In genomic region chr16:30427003-30427402, GRCm38 (mm10) we compare ENCODE assay signal across 31 mouse cellular contexts.
"Had no signal": no experiment of that assay in that cellular context is flagged by ENCODE, and none has a peak within 500 bp of the region (broad histone marks: within the 10 kb centered on the region; RNA-seq: fewer than 3 reads in every experiment).

No protein-coding gene starts in this region.

- H3K9ac ChIP-seq: limb, embryonic 12.5 days; limb, embryonic 13.5 days; limb, embryonic 15.5 days; liver, embryonic 14.5 days; liver, embryonic 15.5 days; lung, embryonic 14.5 days; lung, embryonic 15.5 days; midbrain, embryonic 12.5 days; midbrain, embryonic 13.5 days; midbrain, embryonic 15.5 days; neural tube, embryonic 12.5 days; neural tube, embryonic 13.5 days had no signal

- H3K4me3 ChIP-seq: left cerebral cortex, adult 2 months; limb, embryonic 10.5 days; limb, embryonic 12.5 days; limb, embryonic 13.5 days; limb, embryonic 15.5 days; liver, embryonic 12.5 days; liver, embryonic 15.5 days; lung, embryonic 15.5 days; megakaryocyte, embryonic 14.5 days; midbrain, embryonic 10.5 days; midbrain, embryonic 12.5 days; midbrain, embryonic 13.5 days; midbrain, embryonic 15.5 days; neural tube, embryonic 12.5 days; neural tube, embryonic 13.5 days had no signal

- H3K4me2 ChIP-seq: limb, embryonic 12.5 days; limb, embryonic 13.5 days; limb, embryonic 15.5 days; liver, embryonic 11.5 days; liver, embryonic 15.5 days; lung, embryonic 14.5 days; lung, embryonic 15.5 days; midbrain, embryonic 11.5 days; midbrain, embryonic 12.5 days; midbrain, embryonic 13.5 days; midbrain, embryonic 15.5 days; neural tube, embryonic 12.5 days; neural tube, embryonic 13.5 days had no signal

- H3K9me3 ChIP-seq: limb, embryonic 10.5 days; limb, embryonic 12.5 days; limb, embryonic 13.5 days; limb, embryonic 15.5 days; liver, embryonic 12.5 days; liver, embryonic 15.5 days; lung, embryonic 15.5 days; megakaryocyte, embryonic 14.5 days; midbrain, embryonic 10.5 days; midbrain, embryonic 12.5 days; midbrain, embryonic 13.5 days; midbrain, embryonic 15.5 days; neural tube, embryonic 12.5 days; neural tube, embryonic 13.5 days had no signal

- H3K27me3 ChIP-seq: limb, embryonic 12.5 days; limb, embryonic 13.5 days; limb, embryonic 15.5 days; liver, embryonic 15.5 days; lung, embryonic 15.5 days; midbrain, embryonic 12.5 days; midbrain, embryonic 13.5 days; midbrain, embryonic 15.5 days; neural tube, embryonic 12.5 days; neural tube, embryonic 13.5 days had no signal

- ATAC-seq: lung, postnatal 0 days; midbrain, embryonic 13.5 days; midbrain, embryonic 15.5 days; midbrain, embryonic 16.5 days had no signal

- H3K4me1 ChIP-seq: limb, embryonic 10.5 days; limb, embryonic 12.5 days; limb, embryonic 13.5 days; limb, embryonic 15.5 days; lung, embryonic 15.5 days; midbrain, embryonic 10.5 days; midbrain, embryonic 12.5 days; midbrain, embryonic 13.5 days; midbrain, embryonic 15.5 days; neural tube, embryonic 12.5 days; neural tube, embryonic 13.5 days had no signal

- DNase-seq: left cerebral cortex, postnatal 4 days; liver; lung, adult 18-20 months; lung, adult 2 months; lung, embryonic 14.5 days; lung, postnatal 10 days; lung, postnatal 14 days; lung, postnatal 36 days; lung, postnatal 4 days; midbrain, embryonic 14.5 days had no signal

- H3K36me3 ChIP-seq: limb, embryonic 10.5 days; limb, embryonic 12.5 days; limb, embryonic 13.5 days; limb, embryonic 15.5 days; liver, embryonic 12.5 days; liver, embryonic 15.5 days; lung, embryonic 15.5 days; midbrain, embryonic 10.5 days; midbrain, embryonic 12.5 days; midbrain, embryonic 13.5 days; midbrain, embryonic 15.5 days; neural tube, embryonic 12.5 days; neural tube, embryonic 13.5 days had no signal

- H3K27ac ChIP-seq: left cerebral cortex, adult 2 months; limb, embryonic 10.5 days; limb, embryonic 12.5 days; limb, embryonic 13.5 days; limb, embryonic 15.5 days; liver, embryonic 14.5 days; lung, embryonic 15.5 days; macrophage; midbrain, embryonic 10.5 days; midbrain, embryonic 12.5 days; midbrain, embryonic 13.5 days; midbrain, embryonic 15.5 days; neural tube, embryonic 12.5 days; neural tube, embryonic 13.5 days had no signal
